Mouse (Mus musculus): ENCODE measurements around the gene Pspn. TPM values are rescaled to one million over a fixed set of nuclear protein-coding genes. Genes with fewer than 3 reads are reported as not detected.

The Pspn gene
- total RNA-seq, 1 experiment from 2014 or later = not detected

DNA sequence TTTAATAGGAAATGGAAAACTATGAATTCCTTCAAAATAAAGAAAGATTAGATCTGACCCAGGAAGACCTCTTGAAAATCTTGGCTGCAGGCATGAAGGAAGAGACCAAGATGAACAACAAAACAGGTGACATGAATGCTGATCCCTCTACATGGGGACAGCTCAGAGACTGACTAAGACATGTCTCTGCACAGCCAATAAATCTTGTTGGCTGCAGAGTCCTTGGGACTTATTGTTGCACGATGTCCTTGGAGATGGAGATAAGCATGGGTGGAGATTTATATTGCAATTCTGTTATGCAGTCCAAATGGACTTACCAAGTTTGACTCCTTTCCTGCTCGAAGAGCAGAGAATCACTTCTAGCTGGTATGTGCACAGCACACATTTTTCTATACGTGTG, 30.5 kb downstream of the Pspn start:
- no peak for ATAC-seq (replicated peaks; ENCODE audit: low read depth, poor library complexity, severe bottlenecking)

DNA sequence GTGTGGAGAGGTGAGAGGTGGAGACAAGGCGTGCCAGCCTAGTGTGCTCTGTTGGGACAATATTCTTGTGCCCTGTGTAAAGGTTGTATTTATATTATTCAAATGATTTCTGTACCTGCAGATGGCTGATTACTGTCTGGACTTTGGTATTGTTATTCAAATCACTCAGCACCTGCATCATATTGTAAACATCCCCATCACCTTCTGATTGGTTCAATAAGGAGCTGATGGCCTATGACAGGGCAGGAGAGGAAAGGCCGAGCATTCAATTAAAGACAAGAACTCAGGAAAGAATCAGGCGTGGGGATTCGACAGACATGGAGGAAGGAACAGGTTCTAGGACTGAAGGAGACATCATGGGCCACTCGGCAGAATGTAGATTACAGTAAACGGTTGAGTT, 36.2 kb downstream of the Pspn start:
- ATAC-seq (replicated peaks; ENCODE audit: low read depth, poor library complexity, severe bottlenecking) = no peak

DNA sequence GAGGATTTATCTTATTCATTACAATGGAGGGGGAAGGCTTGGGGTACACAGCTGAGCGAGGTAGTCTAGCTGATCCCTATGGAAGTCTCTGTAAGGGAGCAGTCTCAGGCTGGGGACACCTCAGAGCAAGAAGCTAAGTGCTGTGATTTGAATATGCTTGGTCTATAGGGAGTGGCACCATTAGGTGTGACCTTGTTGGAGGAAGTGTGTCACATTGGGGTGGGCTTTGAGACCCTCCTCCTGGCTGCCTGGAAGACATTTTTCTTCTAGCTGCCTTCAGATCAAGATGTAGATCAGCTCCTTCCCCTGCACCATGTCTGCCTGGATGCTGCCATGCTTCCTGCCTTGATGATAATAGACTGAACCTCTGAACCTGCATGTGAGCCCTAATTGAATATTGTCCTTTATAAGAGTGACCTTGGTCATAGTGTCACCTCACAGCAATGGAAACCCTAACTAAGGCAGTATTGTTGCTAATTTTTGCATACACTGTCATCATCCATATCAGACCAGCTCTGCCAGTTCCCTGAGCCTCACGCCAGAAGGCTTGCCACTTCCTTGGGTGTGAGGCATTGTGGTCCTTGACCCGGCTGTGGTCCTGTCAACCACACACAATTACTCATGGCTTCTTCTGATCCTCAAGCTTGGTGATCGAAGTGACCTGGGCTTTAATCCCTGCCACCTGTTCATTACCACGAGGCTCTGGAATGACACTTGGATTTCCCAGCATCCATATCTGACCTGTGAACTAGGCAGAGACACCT, 37.0 kb downstream of the Pspn start:
- ATAC-seq (replicated peaks; ENCODE audit: low read depth, poor library complexity, severe bottlenecking) = no peak

DNA sequence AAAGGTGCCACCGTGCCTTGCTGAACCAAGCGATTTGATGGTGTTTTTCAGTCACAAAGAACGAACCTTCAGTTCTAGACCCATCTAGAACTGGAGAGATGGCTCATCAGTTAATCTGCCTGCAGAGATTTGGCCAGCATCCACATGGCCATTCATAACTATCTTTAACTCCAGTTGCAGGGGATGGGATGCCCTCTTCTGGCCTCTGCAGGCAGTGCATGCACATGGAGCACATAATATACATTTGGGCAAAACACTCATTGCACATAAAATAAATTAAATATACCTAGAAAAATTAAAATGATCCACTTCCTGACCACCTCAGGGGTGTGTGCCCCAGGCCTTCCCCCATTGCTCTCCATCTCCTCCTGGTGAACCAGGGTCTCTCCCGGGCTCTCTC, 37.9 kb downstream of the Pspn start:
- ATAC-seq (replicated peaks; ENCODE audit: low read depth, poor library complexity, severe bottlenecking) = no peak

DNA sequence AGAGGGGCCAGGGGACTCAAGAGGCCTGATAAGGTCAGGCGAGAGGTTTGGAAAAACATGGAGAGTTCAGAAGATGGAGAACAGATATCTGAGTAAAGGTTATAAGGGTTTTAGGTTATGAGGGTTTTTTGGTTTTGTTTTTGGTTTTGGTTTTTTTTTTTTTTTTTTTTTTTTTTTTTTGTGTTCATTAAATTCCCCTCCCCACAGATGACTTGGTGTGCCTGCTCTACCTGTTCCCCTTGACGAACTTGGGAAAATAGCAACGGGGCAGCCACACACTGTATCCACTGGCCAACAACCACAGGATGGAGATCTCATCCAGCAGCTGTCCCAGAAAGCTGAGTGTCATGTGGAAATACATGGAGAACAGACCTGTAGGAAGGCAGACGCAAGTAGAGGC, 41.2 kb downstream of the Pspn start:
- no peak for ATAC-seq (replicated peaks; ENCODE audit: low read depth, poor library complexity, severe bottlenecking)

DNA sequence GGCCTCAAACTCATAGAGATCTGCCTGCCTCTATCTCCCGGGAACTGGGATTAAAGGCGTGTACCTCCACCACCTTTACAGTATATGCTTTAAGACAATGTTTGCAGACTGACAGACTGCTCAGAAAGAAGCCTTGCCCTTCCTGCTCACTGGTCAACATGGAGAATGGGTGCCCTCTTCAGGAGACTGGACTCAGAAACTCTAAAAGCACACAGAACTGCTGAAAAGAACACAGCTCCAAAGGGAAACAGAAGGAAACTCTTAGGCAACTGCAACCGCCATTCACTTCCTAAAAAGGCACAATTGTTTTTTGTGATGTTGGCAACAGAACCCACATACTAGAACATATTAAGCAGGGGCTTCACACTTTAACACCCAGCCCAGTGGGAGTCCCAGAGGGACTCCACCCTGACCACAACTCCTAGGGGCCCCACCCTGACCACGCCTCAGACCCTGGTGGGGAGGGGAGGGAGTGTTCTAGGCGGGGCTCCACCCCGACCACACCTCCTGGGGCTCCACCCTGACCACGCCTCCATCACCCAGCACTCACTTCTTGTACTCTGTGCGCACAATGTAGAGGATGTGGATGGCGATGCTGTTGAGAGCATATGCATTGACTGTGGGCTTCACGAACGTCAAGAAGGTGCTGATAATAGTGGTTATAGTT, 41.9 kb downstream of the Pspn start:
- ATAC-seq (replicated peaks; ENCODE audit: low read depth, poor library complexity, severe bottlenecking) = peak; percentile 99

DNA sequence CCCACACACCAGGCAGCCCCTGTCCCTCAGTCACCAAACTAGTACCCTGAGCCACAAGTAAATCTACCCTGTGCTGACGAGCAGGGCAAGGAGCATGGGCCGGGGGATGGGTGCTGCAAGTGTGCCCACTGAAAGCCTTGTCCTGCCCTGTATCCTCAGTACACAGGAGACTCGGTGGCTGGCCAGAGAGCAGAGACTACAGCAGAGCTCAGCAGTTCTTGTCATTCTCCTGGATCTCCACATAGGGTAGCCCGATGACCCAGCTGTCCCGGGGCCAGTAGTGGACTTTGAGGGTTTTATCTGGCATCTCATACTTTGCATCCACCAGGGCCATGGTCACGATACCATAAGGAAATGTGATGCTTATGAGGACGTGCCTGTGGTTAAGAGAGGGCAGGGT, 44.9 kb downstream of the Pspn start:
- no peak for ATAC-seq (replicated peaks; ENCODE audit: low read depth, poor library complexity, severe bottlenecking)

DNA sequence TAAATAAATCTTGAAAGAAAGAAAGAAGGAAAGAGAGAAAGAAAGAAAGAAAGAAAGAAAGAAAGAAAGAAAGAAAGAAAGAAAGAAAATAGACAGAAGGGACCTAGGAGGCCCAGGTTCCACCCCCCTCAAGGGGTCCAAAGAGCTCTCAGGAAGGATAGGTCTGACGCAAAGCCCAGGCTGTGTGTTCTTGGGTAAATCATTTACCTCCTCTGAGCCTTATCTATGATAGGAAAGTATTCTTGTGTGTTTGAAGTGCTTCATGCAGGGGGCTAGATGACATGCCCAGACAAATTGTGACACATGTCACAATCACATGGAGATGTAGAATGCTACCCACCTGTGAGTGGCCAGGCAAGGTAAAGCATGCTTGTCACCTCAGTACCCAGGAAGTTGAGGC, 47.2 kb downstream of the Pspn start:
- ATAC-seq (replicated peaks; ENCODE audit: low read depth, poor library complexity, severe bottlenecking) = no peak

DNA sequence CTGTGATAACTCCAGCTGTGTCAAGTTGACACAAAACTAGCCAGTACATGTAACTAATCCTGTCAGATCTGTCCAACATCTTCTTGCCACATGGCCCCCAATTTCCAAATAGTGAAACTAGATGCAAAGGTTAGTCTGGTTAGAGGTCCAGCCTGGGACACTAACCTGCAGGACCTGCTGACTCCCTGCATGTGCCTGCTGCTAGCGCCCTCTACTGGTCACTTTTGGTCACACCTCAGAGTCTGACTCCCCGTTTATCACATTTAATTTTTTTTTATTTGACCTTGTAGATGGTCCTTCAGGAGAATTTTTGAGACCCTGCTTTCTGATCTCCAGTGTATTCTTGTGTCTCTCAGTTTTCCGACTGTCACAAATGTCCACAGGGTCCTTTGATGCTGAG, 48.9 kb downstream of the Pspn start:
- peak; percentile 82 for ATAC-seq (replicated peaks; ENCODE audit: low read depth, poor library complexity, severe bottlenecking)

Other genes with a start within 250 kb of the Pspn start
- gene Nrtn, start 242.5 kb downstream of the Pspn start, total RNA-seq (2017) = not detected in 2 replicates
- 16.8 and 17.5 TPM in 2 replicates for gene Dus3l, start 235.3 kb downstream of the Pspn start, total RNA-seq (2017)
- 0.15 TPM in 1 of 2 replicates, not detected in the other for gene Prr22, start 229.8 kb downstream of the Pspn start, total RNA-seq (2017)
- gene Rfx2, start 169.0 kb downstream of the Pspn start, total RNA-seq (2017) = 7.6 and 7.7 TPM in 2 replicates
- not detected in 2 replicates for gene Acsbg2, start 125.6 kb downstream of the Pspn start, total RNA-seq (2017)
- 0.05 TPM in 1 of 2 replicates, not detected in the other for gene 1700061G19Rik, start 124.5 kb downstream of the Pspn start, total RNA-seq (2017)
- 22.4 and 23.7 TPM in 2 replicates for gene Mllt1, start 64.6 kb downstream of the Pspn start, total RNA-seq (2017)
- not detected in 2 replicates for gene Acer1, start 17.9 kb downstream of the Pspn start, total RNA-seq (2017)
- 73.8 and 96.9 TPM in 2 replicates for gene Clpp, start 9.7 kb downstream of the Pspn start, total RNA-seq (2017)
- 16.0 and 30.3 TPM in 2 replicates for gene Alkbh7, start 2.7 kb downstream of the Pspn start, total RNA-seq (2017)
- 108 and 124 TPM in 2 replicates for gene Gtf2f1, start 11.3 kb upstream of the Pspn start, total RNA-seq (2017)
- not detected in 2 replicates for gene Gm17949, start 11.5 kb upstream of the Pspn start, total RNA-seq (2017)
- 90.7 and 122 TPM in 2 replicates for gene Khsrp, start 31.5 kb upstream of the Pspn start, total RNA-seq (2017)
- not detected in 2 replicates for gene Slc25a41, start 41.6 kb upstream of the Pspn start, total RNA-seq (2017)
- gene Crb3, start 59.1 kb upstream of the Pspn start, total RNA-seq (2017) = 1.3 TPM in 1 of 2 replicates, not detected in the other
- 6.4 and 11.6 TPM in 2 replicates for gene Slc25a23, start 59.8 kb upstream of the Pspn start, total RNA-seq (2017)
- 4.4 and 5.0 TPM in 2 replicates for gene Dennd1c, start 78.5 kb upstream of the Pspn start, total RNA-seq (2017)
- gene Tubb4a, start 87.8 kb upstream of the Pspn start, total RNA-seq (2017) = not detected in 2 replicates
- gene Tnfsf9, start 105.3 kb upstream of the Pspn start, total RNA-seq (2017) = 0.82 and 1.7 TPM in 2 replicates
- not detected in 2 replicates for gene Cd70, start 149.8 kb upstream of the Pspn start, total RNA-seq (2017)
- gene Tnfsf14, start 194.2 kb upstream of the Pspn start, total RNA-seq (2017) = 7.2 and 9.0 TPM in 2 replicates
- gene C3, start 228.1 kb upstream of the Pspn start, total RNA-seq (2017) = 8.4 and 19.3 TPM in 2 replicates
- 17.0 and 17.7 TPM in 2 replicates for gene Gpr108, start 248.4 kb upstream of the Pspn start, total RNA-seq (2017)
- gene Trip10, start 249.4 kb upstream of the Pspn start, total RNA-seq (2017) = 8.4 and 9.8 TPM in 2 replicates